Mouse (Mus musculus): ENCODE results near the gene Sfi1. TPM values are rescaled to one million over a fixed set of nuclear protein-coding genes. Genes with fewer than 3 reads are reported as not detected.
"Not testable (repeated sequence)": the region's sequence is repeated elsewhere in the genome, so short reads cannot be mapped to it uniquely, and the experiment has no call there.

The Sfi1 gene
- total RNA-seq, 2 experiments from 2014 or later: 42.5 to 53.7 TPM

DNA sequence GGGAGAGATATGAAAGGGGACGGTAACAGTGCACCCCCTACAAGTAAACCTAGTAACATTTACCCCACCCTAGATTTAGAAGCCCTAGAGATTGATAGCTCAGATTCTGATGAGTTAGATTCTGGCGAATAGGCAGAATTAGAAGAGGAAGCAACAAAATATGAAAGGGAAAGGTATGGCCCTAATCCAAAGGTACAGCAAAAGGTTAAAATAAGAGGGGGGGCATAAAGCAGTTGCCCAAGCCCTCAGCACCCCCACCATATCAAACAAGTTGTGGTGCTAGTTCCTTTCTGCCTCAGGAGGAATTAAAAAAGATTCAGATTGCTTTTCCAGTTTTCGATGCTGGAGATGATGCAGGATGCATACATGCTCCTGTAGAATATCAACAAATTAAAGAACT is 87.1 kb downstream of the Sfi1 start:
- DNase-seq (ENCODE audit: low spot score in 2 of 2): no peak

DNA sequence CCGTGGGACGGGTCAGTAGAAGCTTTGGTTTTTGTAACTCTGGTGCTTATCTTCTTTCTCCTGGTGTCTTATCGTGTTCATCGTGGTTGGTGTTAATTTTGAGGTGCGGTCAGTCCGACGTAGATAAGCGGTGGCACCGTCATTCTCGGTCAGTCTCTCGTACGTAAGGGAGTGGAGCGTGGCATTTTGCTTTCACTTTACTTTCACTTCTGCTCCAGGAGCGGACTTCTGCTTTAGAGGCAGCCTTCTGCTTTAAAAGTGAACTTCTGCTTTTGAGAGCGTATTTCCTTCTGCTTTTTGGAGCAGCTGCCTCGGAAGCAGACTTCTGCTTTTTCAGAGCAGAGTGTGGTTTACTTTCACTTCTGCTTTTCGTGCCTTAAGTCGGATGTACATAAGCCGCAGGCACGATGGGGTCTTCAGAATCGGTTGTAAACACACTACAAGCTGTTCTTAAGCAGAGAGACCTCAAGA is 88.0 kb downstream of the Sfi1 start:
- no peak for DNase-seq (ENCODE audit: low spot score in 2 of 2)

DNA sequence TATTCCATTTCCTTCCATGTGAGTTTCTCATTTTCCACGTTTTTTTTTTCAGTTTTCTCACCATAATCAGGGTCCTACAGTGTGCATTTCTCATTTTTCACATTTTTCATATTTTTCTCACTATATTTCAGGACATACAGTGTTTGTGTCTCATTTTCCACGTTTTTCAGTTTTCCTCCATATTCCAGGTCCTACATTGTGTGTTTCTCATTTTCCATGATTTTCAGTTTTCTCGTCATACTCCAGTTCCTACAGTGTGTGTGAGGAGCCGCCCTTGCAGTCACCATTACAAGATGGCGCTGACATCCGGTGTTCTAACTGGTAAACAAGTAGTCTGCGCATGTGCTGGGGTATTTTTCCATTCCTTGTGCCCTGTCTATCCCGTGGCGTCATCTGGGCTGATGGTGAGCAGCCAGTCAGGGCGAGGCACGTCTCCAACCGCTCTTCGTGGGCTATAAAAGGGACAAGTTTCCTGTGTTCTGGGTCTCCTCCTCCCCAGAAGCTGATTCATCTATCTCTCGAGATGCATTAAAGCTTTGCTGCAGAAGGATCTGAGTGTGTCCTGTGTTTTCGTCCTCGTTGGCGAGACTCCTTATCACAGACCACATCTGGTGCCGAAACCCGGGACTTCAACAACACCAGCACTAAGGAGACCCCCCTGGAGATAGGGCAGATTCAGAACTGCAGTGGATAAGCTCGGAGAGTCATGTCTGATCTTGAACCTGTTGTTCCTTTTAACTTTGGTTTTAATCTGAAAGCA is 88.6 kb downstream of the Sfi1 start:
- not testable (repeated sequence) for DNase-seq (ENCODE audit: low spot score in 2 of 2)

DNA sequence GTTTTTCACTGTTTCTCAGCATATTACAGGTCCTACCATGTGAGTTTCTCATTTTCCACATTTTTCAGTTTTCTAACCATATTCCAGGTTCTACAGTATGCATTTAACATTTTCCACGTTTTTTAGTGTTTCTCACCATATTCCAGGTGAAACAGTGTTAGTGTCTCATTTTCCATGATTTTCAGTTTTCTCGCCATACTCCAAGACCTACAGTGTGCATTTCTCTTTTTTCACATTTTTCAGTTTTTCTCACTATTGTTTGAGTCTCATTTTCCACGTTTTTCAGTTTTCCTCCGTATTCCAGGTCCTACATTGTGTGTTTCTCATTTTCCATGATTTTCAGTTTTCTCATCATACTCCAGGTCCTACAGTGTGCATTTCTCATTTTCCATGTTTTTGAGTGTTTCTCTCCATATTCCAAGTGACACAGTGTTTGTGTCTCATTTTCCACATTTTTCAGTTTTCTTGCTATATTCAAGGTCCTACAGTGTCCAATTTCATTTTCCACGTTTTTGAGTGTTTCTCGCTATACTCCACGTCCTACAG is 89.6 kb downstream of the Sfi1 start:
- no peak for DNase-seq (ENCODE audit: low spot score in 2 of 2)

DNA sequence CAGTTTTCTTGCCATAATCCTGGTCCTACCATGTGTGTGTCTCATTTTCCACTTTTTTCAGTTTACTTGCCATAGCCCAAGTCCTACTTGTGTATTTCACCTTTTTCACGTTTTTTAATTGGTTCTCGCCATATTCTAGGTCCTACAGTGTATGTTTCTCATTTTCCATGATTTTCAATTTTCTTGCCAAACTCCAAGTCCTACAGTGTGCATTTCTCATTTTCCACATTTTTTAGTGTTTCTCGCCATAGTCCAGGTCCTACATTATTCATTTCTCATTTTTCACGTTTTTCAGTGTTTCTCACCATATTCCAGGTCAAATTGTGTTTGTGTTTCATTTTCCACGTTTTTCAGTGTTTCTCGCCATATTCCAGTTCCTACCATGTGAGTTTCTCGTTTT is 90.6 kb downstream of the Sfi1 start:
- not testable (repeated sequence) for DNase-seq (ENCODE audit: low spot score in 2 of 2)

DNA sequence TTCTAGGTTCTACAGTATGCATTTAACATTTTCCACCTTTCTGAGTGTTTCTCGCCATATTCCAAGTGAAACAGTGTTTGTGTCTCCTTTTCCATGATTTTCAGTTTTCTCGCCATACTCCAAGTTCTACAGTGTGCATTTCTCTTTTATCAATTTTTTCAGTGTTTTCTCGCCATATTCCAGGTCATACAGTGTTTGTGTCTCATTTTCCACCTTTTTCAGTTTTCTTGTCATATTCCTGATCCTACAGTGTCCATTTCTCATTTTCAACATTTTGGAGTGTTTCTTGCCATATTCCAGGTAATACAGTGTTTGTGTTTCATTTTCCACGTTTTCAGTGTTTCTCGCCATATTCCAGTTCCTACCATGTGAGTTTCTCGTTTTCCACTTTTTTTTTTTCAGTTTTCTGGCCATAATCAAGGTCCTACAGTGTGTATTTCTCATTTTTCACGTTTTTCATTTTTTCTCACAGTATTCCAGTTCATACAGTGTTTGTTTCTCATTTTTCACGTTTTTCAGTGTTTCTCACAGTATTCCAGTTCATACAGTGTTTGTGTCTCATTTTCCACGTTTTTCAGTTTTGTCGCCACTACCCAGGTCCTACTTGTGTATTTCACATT is 91.3 kb downstream of the Sfi1 start:
- no peak for DNase-seq (ENCODE audit: low spot score in 2 of 2)

DNA sequence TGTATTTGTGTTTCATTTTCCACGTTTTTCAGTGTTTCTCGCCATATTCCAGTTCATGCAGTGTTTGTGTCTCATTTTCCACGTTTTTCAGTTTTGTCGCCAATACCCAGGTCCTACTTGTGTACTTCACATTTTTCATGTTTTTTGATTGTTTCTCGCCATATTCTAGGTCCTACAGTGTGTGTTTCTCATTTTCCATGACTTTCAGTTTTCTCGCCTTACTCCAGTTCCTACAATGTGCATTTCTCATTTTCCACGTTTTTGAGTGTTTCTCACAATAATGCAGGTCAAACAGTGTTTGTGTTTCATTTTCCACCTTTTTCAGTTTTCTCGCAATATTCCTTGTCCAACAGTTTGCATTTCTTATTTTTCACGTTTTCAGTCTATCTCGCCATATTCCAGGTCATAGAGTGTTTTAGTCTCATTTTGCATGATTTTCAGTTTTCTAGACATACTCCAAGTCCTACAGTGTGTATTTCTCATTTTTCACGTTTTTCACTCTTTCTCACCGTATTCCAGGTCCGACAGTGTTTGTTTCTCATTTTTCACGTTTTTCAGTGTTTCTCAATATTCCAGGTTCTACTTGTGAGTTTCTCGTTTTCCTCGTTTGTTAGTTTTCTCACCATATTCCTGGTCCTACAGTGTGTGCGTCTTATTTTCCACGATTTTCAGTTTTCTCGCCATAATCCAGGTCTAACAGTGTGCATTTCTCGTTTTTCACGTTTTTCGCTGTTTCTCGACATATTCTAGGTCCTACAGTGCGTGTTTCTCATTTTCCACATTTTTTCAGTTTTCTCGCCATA is 92.0 kb downstream of the Sfi1 start:
- DNase-seq (ENCODE audit: low spot score in 2 of 2): no peak

DNA sequence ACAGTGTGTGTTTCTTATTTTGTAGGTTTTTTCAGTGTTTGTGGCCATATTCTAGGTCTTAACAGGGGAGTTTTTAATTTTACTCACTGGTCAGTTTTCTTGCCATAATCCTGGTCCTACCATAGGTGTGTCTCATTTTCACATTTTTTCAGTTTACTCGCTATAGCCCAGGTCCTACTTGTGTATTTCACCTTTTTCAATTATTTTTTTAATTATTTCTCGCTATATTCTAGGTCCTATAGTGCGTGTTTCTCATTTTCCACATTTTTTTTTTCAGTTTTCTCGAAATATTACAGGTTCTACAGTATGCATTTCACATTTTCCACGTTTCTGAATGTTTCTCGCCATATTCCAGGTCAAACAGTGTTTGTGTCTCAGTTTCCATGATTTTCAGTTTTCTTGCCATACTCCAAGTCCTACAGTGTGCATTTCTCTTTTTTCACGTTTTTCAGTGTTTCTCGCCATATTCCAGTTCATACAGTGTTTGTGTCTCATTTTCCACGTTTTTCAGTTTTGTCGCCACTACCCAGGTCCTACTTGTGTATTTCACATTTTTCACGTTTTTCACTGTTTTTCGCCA is 93.1 kb downstream of the Sfi1 start:
- not testable (repeated sequence) for DNase-seq (ENCODE audit: low spot score in 2 of 2)

Other genes with a start within 250 kb of the Sfi1 start
- 10 to 100 TPM; 46.4 to 58.8 TPM for gene Eif4enif1, start 8.9 kb upstream of the Sfi1 start, total RNA-seq (2021)
- 10 to 100 TPM; 77.1 to 94.1 TPM for gene Drg1, start 73.0 kb upstream of the Sfi1 start, total RNA-seq (2021)
- gene Patz1, start 95.4 kb upstream of the Sfi1 start, total RNA-seq (2021): 10 to 100 TPM; 16.1 to 24.6 TPM
- gene Pik3ip1, start 136.9 kb upstream of the Sfi1 start, total RNA-seq (2021): 10 to 100 TPM in 1 of 2 experiments, 1 to 10 TPM in 1; 9.1 to 12.0 TPM
- gene Limk2, start 215.7 kb upstream of the Sfi1 start, total RNA-seq (2021): 10 to 100 TPM; 15.0 to 18.9 TPM